Mouse (Mus musculus) neural tube, embryonic 12.5 days (tissue): Measurements from ENCODE around the gene Utp18. TPM values are rescaled to one million over a fixed set of nuclear protein-coding genes. Genes with fewer than 3 reads are reported as not detected.
A peak's percentile ranks its signal among the peaks of the same experiment; 100 is the strongest.

Experiments
- ATAC-seq: fragments of 200-750 bp; cut with Nextera tagmentation; 2 replicates; pipeline ENCODE4 v1.8.0; 2017; ENCODE audit warnings: low read depth, mild to moderate bottlenecking, moderate TSS enrichment, moderate library complexity; ENCODE audit not compliant: low FRiP score
- H3K27ac ChIP-seq: fragments of 300-500 bp; sonication (generic); 2 replicates; pipeline ENCODE4 v1.5.1; 2016
- H3K27me3 ChIP-seq: fragments of 300-500 bp; sonication (generic); replicated peaks from 2 replicates; pipeline ENCODE4 v1.6.1; 2016; ENCODE audit warnings: mild to moderate bottlenecking
- H3K36me3 ChIP-seq: fragments of 300-500 bp; sonication (generic); 2 replicates; pipeline ENCODE4 v1.6.1; 2016; ENCODE audit warnings: mild to moderate bottlenecking
- H3K4me1 ChIP-seq: fragments of 300-500 bp; sonication (generic); 2 replicates; pipeline ENCODE4 v1.6.1; 2016
- H3K4me2 ChIP-seq: fragments of 300-500 bp; sonication (generic); replicated peaks from 2 replicates; pipeline ENCODE4 v1.6.1; 2016; ENCODE audit warnings: mild to moderate bottlenecking
- H3K4me3 ChIP-seq: fragments of 300-500 bp; sonication (generic); 2 replicates; pipeline ENCODE4 v1.5.1; 2016
- H3K9ac ChIP-seq: fragments of 300-500 bp; sonication (generic); 2 replicates; pipeline ENCODE4 v1.6.1; 2016; ENCODE audit warnings: mild to moderate bottlenecking
- H3K9me3 ChIP-seq: fragments of 300-500 bp; sonication (generic); 2 replicates; pipeline ENCODE4 v1.6.1; 2016; ENCODE audit warnings: mild to moderate bottlenecking
- WGBS: fragments of 180-500 bp; shearing (Covaris S2); methylation state at CpG from one replicate; pipeline ENCODE4 v1.1.7; 2016; 5-methylcytosine and 5-hydroxymethylcytosine counted together
- polyA plus RNA-seq: library from polyadenylated mRNA; unstranded; fragments of >200 nt; fragmentation: Nextera tagmentation; extraction: Ambion mirVana; gene quantifications from 2 replicates; pipeline ENCODE4 v1.2.1, GENCODE M21; 2016

Utp18 gene
- polyA plus RNA-seq, 1 experiment from 2014 or later: 41.3 TPM

DNA sequence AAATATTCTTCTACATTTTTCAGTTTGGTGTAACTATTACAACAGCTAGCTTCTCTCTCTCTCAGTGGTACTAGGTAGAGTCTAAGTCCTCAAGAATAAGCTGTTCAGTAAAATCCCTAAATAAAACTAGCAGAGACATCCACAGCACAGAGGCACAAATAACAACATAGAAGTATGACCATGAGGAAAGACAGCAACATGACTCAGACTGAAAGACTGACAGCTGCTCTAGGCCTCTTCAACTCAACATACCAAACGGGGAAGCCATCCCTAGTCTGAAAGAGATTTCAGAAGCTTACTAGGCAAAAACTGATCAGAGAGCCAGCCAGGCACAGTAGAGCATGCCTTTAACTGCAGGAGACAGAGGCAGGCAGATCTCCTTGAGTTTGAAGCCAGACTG is 22.9 kb downstream of the Utp18 start:
- WGBS: 96% methylated on average over 1 of the region's 1 CpGs
- Histone ChIP-seq H3K27me3 (no peaks in the 10 kb centered on the region), H3K9ac (no peak overlapping the region), H3K27ac (no peak overlapping the region), H3K36me3 (peaks cover 30% of the 10 kb centered on the region), H3K4me1 (no peaks in the 10 kb centered on the region), H3K4me2 (no peak overlapping the region), H3K4me3 (no peak overlapping the region), H3K9me3 (no peaks in the 10 kb centered on the region)
- ATAC-seq: no peak

DNA sequence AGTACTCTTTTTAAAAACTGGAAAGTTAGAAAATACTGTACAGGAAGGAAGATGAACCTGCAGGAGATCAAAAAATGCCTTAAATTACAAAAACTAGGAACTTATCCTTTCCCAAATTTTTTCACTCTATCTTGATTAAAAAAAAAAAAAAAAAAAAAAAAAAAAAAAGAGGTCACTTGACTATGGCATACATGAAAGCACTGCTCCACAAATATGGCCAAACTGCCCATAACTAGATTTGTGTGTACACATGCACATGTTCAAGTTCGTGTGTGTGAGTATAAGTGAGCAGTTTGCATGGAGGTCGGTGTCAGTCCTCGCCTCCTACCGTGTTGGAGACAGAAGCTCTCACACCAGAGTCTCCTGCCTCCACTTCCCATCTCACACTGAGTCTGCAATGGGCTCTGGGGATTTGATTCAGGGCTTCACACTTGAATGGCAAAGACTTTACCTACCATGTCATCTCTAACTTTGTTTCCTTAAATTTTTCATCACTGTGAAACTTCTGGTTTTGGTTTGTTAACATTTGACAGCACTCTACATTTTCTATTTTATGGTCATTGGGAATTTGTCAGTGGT is 23.4 kb downstream of the Utp18 start:
- 91% methylated on average over 4 of the region's 4 CpGs for WGBS
- H3K4me2 ChIP-seq: no peak overlapping the region
- H3K9me3 ChIP-seq: no peaks in the 10 kb centered on the region
- ATAC-seq: no peak
- H3K9ac ChIP-seq: no peak overlapping the region
- H3K4me3 ChIP-seq: no peak overlapping the region
- H3K4me1 ChIP-seq: no peaks in the 10 kb centered on the region
- no peak overlapping the region for H3K27ac ChIP-seq
- H3K27me3 ChIP-seq: no peaks in the 10 kb centered on the region
- peaks cover 25% of the 10 kb centered on the region for H3K36me3 ChIP-seq

DNA sequence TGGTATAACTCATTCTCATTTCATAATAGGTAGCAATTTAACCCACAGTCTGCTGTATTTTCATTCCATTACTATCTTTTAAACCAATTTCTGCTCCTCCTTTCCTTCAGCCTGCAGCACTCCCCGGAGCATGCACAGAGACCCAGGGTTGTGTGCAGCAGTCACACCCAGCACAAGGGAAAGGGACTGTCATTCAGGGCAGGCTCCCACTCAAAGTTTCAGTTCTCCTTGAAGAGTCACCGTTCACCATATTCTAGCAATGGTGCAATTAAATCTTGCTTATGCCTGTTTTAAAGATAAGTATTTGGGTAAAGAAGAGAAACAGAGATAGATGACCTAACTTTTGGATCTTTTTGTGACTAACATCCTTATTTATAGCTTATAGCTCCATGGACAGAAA is 24.4 kb downstream of the Utp18 start:
- Histone ChIP-seq H3K4me2 (no peak overlapping the region), H3K4me3 (no peak overlapping the region), H3K9ac (no peak overlapping the region), H3K4me1 (no peaks in the 10 kb centered on the region), H3K9me3 (no peaks in the 10 kb centered on the region), H3K27me3 (no peaks in the 10 kb centered on the region), H3K36me3 (peaks cover 15% of the 10 kb centered on the region), H3K27ac (no peak overlapping the region)
- no peak for ATAC-seq
- WGBS: 98% methylated on average over 2 of the region's 2 CpGs

DNA sequence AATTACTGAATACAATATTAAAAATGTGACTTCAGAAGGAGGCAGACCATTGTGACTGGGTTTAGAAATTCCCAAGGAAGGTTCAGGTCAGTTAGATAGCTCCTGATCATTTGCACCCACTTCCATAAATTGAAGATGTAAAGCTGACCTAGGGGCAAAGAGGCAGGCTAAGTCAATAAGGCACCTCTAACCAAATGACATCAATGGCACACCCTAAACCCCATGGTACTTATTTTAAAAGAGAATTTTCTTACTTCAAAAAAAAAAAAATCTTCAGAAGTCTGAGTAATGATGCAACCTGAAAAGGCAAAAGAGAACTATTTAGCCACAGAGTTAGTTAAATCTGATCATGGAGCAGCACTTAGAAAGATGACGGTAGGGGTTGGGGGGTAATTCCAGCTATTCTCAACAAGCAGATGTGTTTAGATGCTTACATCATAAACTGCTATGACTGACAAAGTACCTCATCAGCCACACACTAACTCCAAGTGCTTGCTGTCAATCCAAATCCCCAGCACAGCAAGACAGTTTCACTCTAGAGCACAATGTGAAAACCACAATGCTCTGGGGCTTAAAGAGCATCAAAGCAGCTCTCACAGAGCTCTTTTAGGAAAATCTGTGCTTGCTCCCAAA is 24.9 kb downstream of the Utp18 start:
- H3K9me3 ChIP-seq: no peaks in the 10 kb centered on the region
- H3K9ac ChIP-seq: no peak overlapping the region
- H3K27ac ChIP-seq: no peak overlapping the region
- H3K36me3 ChIP-seq: peaks cover 10% of the 10 kb centered on the region
- H3K27me3 ChIP-seq: no peaks in the 10 kb centered on the region
- H3K4me2 ChIP-seq: no peak overlapping the region
- no peak overlapping the region for H3K4me3 ChIP-seq
- no peaks in the 10 kb centered on the region for H3K4me1 ChIP-seq
- WGBS: 92% methylated on average over 1 of the region's 1 CpGs
- no peak for ATAC-seq

DNA sequence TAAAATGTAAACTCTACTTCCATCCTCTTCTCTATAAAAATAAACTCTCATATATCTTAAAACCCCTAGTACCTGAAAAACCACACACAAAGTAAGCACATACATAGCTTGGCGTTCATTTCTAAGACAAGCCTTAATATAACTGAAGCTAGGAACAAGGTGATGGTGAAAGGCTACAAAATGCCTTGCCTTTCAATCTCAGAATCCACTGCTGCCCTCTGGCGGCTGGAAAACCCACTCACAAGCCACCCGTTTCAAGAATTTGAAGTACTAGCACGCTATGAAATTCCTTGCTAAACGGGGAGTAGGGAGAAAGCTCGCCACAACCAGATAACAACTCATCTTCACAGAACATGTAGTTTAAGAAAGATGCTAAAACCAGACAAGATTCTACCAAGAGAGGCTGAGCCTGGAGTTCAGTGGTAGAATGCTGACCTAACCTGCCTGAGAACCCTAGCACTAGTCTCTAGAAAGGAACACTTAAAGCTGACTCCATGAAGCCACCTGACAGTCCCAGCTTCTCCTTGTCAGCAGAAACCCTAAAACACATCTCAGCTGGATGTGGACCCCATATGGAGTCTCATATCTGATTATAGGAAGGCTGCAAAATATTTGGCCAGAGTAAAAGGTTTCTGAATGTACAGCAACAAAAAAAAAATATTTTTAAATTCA is 29.1 kb downstream of the Utp18 start:
- Histone ChIP-seq H3K9me3 (no peaks in the 10 kb centered on the region), H3K36me3 (0 out of 2 replicates have a peak, but pooled peaks cover 6% of the 10 kb centered on the region), H3K4me3 (no peak overlapping the region), H3K27me3 (no peaks in the 10 kb centered on the region), H3K4me1 (no peaks in the 10 kb centered on the region), H3K27ac (no peak overlapping the region), H3K4me2 (0 out of 2 replicates have a peak overlapping the region, but pooled peaks have one; percentile 19), H3K9ac (no peak overlapping the region)
- WGBS: 10% methylated on average over 6 of the region's 6 CpGs
- no peak for ATAC-seq

DNA sequence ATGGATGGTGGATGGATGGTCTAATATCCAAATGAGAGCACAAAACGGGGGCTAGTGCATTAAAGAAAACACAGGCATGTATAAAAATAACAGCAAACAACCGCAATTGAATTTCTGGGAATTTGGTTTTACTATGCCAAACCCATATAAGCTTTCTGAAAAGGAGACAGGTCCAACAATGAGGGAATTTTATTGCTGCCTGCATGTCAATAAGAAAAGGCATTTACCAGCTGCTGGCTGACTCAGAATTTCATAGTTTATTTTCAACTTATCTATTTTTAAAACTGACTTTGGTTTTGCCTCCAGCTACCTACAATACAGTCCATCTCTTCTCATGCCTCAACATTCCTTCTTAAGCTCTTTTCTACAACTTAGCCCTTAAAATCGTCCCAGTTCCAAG is 33.0 kb downstream of the Utp18 start:
- 85% methylated on average over 3 of the region's 3 CpGs for WGBS
- no peaks in the 10 kb centered on the region for H3K9me3 ChIP-seq
- H3K4me2 ChIP-seq: no peak overlapping the region
- no peaks in the 10 kb centered on the region for H3K36me3 ChIP-seq
- ATAC-seq: no peak
- H3K4me3 ChIP-seq: no peak overlapping the region
- no peaks in the 10 kb centered on the region for H3K4me1 ChIP-seq
- H3K27ac ChIP-seq: no peak overlapping the region
- no peaks in the 10 kb centered on the region for H3K27me3 ChIP-seq
- no peak overlapping the region for H3K9ac ChIP-seq

DNA sequence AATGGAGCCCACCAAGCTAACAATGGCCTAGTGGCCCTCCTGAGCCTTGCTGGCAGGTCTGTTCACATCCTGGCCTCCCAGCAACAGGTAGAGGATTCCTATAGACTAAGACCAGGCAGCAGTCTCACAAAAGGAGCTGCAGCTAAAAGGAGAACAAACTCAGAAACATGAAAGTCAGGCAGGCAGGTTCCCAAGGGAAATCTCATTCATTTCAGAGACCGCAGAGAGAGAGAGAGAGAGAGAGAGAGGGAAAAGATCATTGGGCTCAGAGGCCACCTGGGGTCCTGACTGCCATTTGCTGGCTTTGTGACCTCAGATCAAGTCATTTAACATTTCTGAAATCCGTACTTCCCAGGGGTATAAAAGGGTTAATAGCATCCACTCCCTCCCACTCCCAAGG is 38.2 kb downstream of the Utp18 start:
- no peaks in the 10 kb centered on the region for H3K4me1 ChIP-seq
- H3K27ac ChIP-seq: no peak overlapping the region
- no peak for ATAC-seq
- H3K4me3 ChIP-seq: no peak overlapping the region
- WGBS: 13% methylated on average over 2 of the region's 2 CpGs
- no peaks in the 10 kb centered on the region for H3K27me3 ChIP-seq
- H3K36me3 ChIP-seq: no peaks in the 10 kb centered on the region
- H3K4me2 ChIP-seq: no peak overlapping the region
- H3K9ac ChIP-seq: no peak overlapping the region
- H3K9me3 ChIP-seq: no peaks in the 10 kb centered on the region

DNA sequence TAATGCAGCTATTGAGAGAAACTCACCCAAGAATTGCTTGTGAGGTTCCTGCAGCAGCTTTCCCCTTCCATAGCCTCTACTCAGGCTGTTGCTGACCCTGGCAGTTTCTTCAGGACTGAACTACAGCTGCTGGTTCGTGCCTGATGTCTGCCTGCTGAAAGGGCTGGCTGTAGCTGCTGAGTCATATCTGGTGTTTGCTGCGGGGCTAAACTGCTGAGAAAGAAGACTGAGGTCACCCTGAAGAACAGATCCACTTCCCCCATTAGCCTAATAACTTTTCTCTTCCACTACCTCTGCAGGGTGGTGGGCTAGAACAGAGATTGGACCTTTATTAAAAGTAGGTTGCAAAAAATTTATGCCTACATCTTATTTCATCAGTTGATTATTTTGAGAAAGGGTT is 49.8 kb downstream of the Utp18 start:
- no peaks in the 10 kb centered on the region for H3K27me3 ChIP-seq
- ATAC-seq: no peak
- H3K4me1 ChIP-seq: no peaks in the 10 kb centered on the region
- H3K36me3 ChIP-seq: no peaks in the 10 kb centered on the region
- H3K9ac ChIP-seq: no peak overlapping the region
- H3K9me3 ChIP-seq: no peaks in the 10 kb centered on the region
- WGBS: 74% methylated on average over 2 of the region's 2 CpGs
- no peak overlapping the region for H3K4me2 ChIP-seq
- H3K27ac ChIP-seq: no peak overlapping the region
- H3K4me3 ChIP-seq: no peak overlapping the region

DNA sequence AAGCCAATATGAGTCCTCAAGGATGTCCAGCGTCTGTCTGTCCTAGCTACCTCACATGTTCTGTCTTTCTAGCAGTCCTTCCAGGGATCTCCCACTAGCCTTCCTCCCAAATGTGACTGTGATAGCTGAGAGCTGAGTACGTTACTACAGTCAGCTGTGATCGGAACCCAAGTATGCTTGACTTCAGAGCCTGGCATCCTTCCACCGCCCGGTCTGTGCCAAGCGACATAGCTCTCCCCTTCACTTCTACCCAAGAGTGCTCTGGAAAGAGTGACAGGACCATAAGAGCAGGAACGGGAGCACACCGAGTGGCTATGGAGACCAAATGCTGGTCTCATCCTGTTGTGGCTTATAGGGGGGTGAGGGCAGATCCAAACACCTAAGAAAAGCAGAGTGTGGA is 55.6 kb downstream of the Utp18 start:
- no peaks in the 10 kb centered on the region for H3K36me3 ChIP-seq
- peaks cover 11% of the 10 kb centered on the region; the same call in 1 of the 2 replicates for H3K4me1 ChIP-seq
- no peak overlapping the region for H3K4me3 ChIP-seq
- ATAC-seq: peak; percentile 63
- no peak overlapping the region for H3K27ac ChIP-seq
- H3K4me2 ChIP-seq: peak overlapping the region; percentile 14; the same call in 1 of the 2 replicates
- WGBS: 91% methylated on average over 8 of the region's 8 CpGs
- H3K27me3 ChIP-seq: no peaks in the 10 kb centered on the region
- no peaks in the 10 kb centered on the region for H3K9me3 ChIP-seq
- H3K9ac ChIP-seq: no peak overlapping the region

DNA sequence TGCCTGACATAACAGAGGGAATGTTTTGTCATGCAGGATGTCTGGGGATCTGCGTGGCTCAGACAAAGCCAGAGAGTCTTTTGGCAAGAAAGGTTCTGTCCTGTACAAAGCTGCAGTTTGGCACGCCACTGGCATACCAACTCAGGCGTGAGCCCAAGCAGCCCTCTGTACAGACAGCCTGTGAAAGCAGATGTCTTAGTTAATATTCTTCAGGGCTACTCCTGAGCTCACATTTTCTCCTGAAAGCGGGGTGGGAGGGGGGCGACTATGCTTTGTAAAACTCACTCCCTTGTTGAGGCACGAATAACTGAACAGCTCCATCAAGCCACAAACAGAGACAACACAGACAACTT is 56.3 kb downstream of the Utp18 start:
- no peaks in the 10 kb centered on the region for H3K27me3 ChIP-seq
- ATAC-seq: peak; percentile 94
- no peak overlapping the region for H3K4me3 ChIP-seq
- WGBS: 56% methylated on average over 6 of the region's 6 CpGs
- peak overlapping the region; percentile 18 for H3K4me2 ChIP-seq
- no peak overlapping the region for H3K9ac ChIP-seq
- no peaks in the 10 kb centered on the region for H3K9me3 ChIP-seq
- no peaks in the 10 kb centered on the region for H3K36me3 ChIP-seq
- no peak overlapping the region; the same call in 1 of the 2 replicates for H3K27ac ChIP-seq
- peaks cover 11% of the 10 kb centered on the region; the same call in 1 of the 2 replicates for H3K4me1 ChIP-seq

DNA sequence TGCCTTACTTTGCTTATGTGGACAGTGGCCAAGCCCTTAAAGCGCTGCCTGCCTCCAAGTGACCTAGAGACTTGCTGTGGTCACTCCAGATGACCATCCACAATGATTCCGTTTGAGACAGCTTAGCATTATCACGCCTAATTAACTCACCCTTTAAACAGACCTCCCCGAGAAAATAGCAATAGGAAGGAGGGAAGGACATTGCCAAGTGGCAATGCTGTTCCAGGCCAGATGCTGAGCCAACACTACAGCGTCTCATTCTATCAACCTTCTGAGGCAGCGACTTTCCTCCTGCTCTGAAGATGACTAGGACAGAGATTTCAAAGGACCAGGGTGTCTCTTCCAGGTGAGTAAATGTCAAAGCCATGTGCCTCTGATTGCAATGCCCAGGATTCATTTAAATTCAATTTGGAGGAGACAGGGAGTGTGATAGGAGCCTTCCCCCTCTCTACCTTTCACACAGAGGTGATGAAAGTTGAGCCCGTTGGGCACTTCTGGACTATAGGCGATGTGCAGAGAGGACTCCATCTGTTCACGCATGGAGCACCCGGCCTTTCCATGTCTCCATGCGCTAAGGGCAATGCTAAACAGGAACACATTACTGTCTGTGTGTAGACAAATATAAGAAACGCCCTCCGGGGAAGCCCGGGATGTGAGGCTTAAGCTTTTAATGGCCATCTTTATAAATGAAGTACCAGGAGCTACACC is 56.8 kb downstream of the Utp18 start:
- peak overlapping the region; percentile 0; the same call in 1 of the 2 replicates for H3K27ac ChIP-seq
- H3K4me1 ChIP-seq: peaks cover 11% of the 10 kb centered on the region; the same call in 1 of the 2 replicates
- no peaks in the 10 kb centered on the region for H3K9me3 ChIP-seq
- no peaks in the 10 kb centered on the region for H3K27me3 ChIP-seq
- 55% methylated on average over 14 of the region's 14 CpGs for WGBS
- ATAC-seq: peak; percentile 67
- H3K4me3 ChIP-seq: no peak overlapping the region
- peak overlapping the region; percentile 18 for H3K4me2 ChIP-seq
- no peak overlapping the region for H3K9ac ChIP-seq
- H3K36me3 ChIP-seq: no peaks in the 10 kb centered on the region

DNA sequence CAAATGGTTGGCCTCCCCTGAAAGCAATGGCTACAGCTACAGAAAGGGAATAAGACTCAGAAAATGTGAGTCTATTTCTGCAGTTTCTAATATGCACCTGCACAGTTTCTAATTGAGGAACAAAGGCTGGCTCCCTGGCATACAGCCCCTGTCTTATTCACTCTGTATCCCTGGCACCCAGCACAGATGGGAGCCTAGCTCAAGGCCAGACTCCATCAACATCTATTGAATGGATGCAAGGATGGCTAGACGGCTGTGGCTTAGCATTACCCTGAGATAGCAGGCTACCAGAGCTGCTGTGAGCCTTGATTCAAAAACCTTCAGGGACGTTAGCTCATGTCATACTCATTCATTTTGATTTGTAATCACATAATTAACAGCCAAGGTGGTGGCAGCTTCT is 63.3 kb downstream of the Utp18 start:
- no peak for ATAC-seq

More for the DNA sequence above, 63.3 kb downstream of the Utp18 start:
- Histone ChIP-seq H3K27me3 (no peaks in the 10 kb centered on the region), H3K9me3 (no peaks in the 10 kb centered on the region), H3K4me3 (no peak overlapping the region), H3K4me2 (no peak overlapping the region), H3K4me1 (peaks cover 3% of the 10 kb centered on the region), H3K27ac (no peak overlapping the region), H3K36me3 (no peaks in the 10 kb centered on the region), H3K9ac (no peak overlapping the region)
- WGBS: 59% methylated on average over 2 of the region's 2 CpGs
